Mouse (Mus musculus) lung, adult 2 months (tissue): Measurements from ENCODE around the gene Mlst8.

Source experiments
- CTCF ChIP-seq: fragments of 200-500 bp; IDR thresholded peaks from 2 replicates; pipeline ENCODE4 v1.5.1; 2011; ENCODE audit warnings: mild to moderate bottlenecking, low read length, control low read depth; ENCODE audit not compliant: insufficient read depth
- POLR2A ChIP-seq: fragments of 200-500 bp; IDR thresholded peaks from 2 replicates; pipeline ENCODE4 v1.6.1; 2011; ENCODE audit warnings: low read depth, mild to moderate bottlenecking, control low read depth, low read length, borderline replicate concordance; ENCODE audit errors: extremely low read depth

- TF ChIP-seq POLR2A (no peak), CTCF (no peak)
These were observed 51.7 kb downstream of the Mlst8 start for GRCm38 (mm10) chr17:24427170-24427557.
